Mouse (Mus musculus) ovary, postnatal 14 days (tissue): ENCODE measurements around the gene Lrrc51.
"Not testable (repeated sequence)": the region's sequence is repeated elsewhere in the genome, so short reads cannot be mapped to it uniquely, and the experiment has no call there.

Experiments used
- DNase-seq: peaks from one replicate; pipeline ENCODE4 v3.0.0; 2022; ENCODE audit warnings: low spot score

The Lrrc51 gene

DNA sequence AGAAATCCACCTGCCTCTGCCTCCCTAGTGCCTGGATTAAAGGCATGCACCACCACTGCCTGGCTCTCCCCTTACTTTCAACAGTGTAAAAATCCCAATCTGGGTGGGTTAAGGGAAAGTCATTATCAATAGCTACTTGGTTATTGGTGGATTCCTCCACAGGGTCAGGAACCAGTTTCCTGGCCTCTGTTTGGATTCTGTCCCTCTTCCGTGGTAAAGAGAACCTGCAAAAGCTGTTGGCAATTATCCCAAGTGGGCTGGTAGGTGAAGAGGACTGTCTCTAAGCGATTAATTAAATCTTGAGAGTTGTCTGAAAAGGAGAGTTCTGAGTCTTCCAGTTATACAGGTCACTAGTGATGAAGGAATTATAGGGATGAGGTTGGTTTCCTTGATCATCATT lies 4.7 kb upstream of the Lrrc51 start:
- no peak for DNase-seq

DNA sequence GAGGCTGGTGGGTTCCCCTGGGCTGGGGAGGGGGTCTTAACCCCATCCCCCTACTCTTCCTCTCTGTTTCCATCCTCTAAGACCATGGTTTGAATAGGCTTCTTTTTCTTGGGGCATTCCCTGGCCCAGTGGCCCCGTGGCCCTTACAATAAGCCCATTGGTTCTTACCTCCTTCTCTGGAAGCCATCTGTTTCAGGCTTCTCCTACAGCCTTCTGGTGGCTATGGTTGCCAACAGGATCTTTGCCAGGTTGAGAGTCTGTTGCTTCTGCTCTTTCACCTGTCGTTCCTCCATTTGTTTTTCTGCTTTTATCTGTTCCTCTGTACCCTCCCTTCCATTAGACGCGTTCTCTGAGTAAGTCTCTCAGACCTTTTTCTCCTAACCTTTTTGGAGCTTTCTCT lies 3.9 kb upstream of the Lrrc51 start:
- DNase-seq = no peak

DNA sequence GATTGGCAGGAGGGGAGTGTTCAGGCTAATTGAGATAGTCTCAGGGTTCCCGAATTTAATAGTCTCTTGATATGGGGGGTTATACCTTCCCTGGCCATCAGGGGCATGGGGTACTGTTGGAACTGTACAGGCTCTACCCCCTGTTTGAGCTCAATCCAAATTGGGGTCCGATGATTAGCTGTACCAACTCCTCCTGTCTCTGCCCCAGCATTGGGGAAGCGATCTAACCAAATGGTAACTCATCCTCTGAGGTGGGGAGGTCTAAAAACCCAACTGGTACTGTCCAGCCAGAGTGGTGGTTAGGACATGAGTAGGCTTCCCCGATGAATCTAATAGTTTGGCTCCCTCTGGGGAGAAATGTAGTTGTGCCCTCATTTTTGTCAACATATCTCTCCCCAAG lies 3.3 kb upstream of the Lrrc51 start:
- DNase-seq = no peak

- DNase-seq = no peak
Observed at GRCm38 (mm10) chr7:101935957-101936356, 2.3 kb upstream of the Lrrc51 start.

DNA sequence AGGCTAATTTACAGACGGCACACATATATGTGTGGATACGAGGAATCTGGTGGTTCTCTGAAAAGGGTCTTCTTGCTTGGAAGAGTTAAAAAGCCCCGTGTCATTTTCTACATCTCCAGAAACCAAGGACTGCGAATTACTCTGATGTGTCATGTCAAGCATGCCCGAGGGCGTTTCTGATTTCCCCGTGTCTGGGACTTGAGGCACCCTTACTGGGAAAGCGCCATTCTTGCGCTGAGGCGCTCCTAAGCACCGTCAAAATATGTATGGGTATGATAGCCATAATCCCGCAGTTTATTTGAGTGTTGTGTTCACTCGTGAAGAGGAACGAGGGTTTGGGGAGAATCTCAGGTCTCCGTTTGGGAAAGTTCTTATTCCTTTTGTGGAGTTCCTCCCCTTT lies 395 bp downstream of the Lrrc51 start:
- DNase-seq = peak; percentile 12

DNA sequence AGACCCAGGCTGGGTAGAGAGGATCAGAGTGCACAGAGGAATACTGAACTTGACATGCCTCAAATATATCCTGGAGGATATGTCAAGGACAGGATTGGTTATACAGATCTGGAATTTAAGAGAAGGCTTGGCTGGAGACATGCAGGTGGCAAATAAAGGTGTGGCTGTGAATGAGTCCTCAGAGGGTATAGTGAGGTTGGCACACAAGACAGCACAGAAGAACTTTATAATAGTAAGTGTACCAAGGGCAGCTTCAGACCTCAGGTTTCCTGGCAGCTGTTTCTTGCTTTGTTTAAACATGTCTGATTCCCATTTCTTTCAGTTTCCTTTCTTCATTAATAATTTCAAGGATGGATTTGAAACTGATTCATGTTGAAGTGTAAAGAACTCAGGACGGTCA lies 1.1 kb downstream of the Lrrc51 start:
- no peak for DNase-seq

DNA sequence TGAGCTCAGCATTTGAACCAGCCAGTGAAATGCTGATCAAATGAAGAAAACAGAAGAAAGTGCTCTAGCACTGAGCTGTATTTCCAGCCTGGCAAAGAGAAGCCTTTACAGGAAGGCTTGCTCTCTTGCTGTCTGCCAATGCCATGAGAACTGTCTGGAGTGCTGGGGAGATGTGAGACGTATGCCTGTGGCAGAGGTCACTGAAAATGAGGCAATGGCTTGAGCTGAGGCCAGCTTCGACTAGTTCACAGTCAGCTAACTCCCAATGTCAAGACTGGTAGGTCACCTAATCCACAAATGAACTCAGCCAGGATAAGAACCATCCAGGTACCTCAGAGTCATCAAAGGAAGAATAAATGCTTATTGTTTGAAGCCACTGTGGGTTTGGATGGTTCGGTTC lies 5.6 kb downstream of the Lrrc51 start:
- no peak for DNase-seq

DNA sequence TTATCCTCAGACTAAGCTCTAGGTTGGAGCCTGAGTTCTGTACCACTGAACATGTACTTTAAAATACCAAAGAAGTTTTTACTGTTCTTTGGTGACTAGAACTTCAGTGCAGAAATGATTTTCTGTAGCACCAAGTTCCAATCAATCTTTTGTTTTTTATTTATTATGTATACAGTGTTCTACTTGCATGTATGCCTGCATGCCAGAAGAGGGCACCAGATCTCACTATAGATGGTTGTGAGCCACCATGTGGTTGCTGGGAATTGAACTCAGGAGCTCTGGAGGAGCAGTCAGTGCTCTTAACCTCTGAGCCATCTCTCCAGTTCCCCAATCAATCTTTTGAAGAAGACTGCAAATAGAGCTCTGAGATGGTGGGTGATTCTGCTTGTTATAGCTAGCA lies 7.8 kb downstream of the Lrrc51 start:
- DNase-seq = not testable (repeated sequence)

- peak; percentile 42 for DNase-seq
Observed at GRCm38 (mm10) chr7:101918071-101918470, 15.6 kb downstream of the Lrrc51 start.

DNA sequence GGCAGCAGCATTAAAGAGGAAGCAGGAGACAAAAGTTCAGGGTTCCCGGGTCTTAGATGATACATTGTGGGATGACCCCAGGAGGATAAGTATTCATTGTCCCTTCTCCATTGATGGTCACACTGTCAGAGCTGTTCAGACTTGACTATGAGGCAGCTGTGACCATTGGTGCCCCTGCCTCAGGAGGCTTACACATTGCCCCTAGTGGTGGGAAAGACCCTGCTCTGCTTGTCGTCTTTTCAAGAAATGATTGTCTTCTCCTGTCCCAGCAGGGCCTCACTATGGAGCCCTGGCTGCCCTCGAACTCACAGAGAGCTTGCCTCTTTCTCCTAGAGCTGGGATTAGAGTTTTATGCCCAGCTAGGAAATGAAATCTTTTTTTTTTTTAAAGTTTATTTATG lies 21.7 kb downstream of the Lrrc51 start:
- DNase-seq = no peak

GRCm38 (mm10) chr7:101910138-101910537 lies 23.6 kb downstream of the Lrrc51 start:
- no peak for DNase-seq

GRCm38 (mm10) chr7:101908367-101908766 lies 25.3 kb downstream of the Lrrc51 start:
- DNase-seq = no peak

GRCm38 (mm10) chr7:101906696-101907095 lies 27.0 kb downstream of the Lrrc51 start:
- no peak for DNase-seq

DNA sequence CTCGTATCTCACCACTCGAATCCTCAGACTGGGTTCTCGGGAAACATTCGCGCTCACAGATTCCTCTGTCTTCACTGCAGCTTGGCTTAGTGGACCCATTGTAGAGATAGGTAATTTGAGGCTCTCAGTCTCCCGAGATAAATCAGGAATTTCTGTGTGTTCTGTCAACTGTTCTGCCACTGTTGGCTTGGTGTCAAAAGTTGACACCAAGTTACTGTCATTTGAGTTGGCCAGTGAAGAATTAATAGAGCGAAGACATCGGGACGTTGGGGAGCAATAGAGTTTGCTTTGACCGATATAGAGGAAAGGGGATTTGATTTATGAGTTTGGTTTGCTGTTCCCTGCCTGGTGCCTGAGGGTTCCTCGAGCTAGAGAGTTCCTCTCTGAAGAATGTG lies 27.4 kb downstream of the Lrrc51 start, which contains the start of gene Tomt:
TSS of gene Tomt (minus strand) at position 73 of the 395 bp plus-strand sequence.
- no peak for DNase-seq

DNA sequence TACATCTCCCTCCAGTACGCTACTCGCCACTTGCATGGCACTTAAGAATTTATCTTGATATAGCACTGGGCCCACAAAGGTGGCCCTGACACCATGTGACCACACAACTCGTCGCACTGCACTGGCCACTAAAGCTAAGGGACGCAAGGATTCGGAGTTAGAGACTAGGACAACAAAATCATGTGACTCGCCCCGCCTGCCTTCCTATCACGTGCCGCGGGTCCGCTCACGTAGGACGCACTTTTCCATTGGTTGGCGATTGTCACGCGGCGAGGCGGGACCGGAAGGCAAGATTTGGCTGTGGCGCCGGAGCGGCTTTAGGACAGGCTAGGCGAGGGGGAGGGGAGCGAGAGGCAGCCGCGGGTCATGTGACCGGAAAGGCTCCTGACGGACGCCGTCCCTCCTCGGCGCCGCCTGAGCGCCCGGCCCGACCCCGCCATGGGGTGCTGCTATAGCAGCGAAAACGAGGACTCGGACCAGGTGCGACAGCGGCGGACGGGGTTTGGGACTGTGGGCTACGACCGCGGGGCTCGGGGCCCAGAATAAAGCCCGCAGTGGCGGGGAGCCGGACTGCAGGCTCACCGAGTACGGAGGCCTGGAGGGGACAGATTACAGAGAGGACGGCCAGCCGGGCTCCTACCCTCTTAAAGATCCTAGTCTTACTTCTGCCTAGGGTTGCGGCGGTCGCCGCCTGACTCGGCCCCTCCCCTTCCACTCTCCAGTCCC lies 28.0 kb downstream of the Lrrc51 start, which contains the start of gene Lamtor1:
TSS of gene Lamtor1 (plus strand) at position 344 of the 726 bp plus-strand sequence.
- DNase-seq = peak; percentile 96

- no peak for DNase-seq
Observed at GRCm38 (mm10) chr7:101902846-101903245, 30.8 kb downstream of the Lrrc51 start.

DNA sequence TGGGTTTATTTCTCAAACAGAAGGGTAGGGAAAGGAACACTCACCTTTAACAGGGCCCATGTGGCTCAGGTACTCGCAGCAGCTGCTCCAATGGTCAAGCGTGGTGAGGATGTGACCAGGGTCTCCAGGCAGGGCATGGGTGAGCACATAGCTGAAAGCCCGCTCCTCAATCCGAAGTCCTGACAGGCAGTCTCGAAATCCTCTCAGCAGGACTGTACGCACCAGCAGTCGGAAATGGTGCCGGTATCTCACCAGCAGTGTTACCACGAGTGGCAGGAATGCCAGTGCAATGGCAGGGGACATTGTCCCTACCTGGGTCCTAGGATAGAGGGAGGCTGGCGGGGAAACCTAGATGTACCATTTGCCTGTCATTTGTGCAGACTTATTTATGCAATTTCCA lies 31.7 kb downstream of the Lrrc51 start:
- DNase-seq = no peak

- no peak for DNase-seq
Observed at GRCm38 (mm10) chr7:101900331-101901097, 33.2 kb downstream of the Lrrc51 start.

DNA sequence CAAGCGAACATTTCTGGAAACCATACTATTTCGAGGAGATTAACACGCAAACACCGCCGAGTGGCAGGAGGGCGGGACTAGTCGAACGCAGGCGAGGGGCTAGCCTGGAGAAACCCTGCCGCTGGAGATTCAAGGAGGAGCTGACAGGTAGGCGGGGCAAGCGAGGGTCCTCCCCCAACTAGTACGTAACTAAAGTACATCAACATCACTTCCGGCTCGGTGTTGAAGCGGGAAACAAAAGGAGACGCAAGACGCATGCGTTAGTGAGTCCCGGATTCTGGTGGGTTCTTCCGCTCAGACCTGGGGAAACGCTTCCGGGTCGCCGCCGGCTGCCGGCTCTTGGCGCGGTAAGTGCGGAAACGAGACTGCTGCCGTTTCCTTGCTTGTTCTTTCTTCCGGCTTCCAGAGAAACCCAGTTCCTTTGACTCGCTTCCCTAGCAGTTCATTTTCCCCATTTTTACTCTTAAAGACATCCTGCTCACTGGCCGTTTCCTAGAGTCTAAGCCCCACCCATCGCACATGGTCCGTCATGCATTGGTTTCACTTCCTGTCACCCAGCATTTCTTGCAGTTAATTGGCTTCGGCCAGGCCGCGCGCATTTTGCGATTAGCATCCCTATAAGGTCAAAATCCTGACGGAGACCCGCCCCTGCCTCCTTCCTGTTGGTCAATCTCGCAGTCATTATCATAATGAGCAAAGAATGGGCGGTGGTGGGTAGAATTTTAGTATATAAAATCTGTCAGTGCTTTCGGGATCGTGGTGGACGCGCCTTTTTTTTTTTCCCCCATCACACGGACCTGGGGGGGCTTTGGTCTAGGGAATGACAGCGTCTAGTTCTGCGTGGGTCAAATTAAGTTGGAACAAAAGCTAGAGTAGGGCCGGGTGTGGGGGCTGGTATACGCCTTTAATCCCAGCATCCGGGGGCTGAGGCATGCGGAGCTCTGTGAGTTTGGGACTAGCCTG lies 37.3 kb downstream of the Lrrc51 start:
- DNase-seq = peak; percentile 85

- DNase-seq = no peak
Observed at GRCm38 (mm10) chr7:101895695-101896094, 38.0 kb downstream of the Lrrc51 start.

DNA sequence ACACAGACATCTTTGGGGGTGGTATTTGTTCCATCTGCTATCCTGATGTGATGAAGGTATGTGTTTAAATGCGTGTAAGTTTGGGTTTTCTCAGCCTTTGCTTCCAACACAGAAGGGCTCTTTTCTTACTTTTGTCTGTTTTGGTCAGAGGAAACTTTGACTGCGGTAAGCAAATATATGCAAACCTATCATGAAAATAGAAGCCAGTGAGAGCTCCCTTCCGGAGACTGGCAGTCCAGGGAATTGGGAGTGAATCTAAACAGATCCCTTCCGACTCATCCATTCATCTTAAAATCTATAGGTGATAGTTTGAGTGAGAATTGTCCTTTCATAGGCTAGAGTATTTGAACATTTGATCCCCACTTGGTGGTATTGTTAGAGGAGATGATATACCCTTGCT lies 45.2 kb downstream of the Lrrc51 start:
- no peak for DNase-seq

DNA sequence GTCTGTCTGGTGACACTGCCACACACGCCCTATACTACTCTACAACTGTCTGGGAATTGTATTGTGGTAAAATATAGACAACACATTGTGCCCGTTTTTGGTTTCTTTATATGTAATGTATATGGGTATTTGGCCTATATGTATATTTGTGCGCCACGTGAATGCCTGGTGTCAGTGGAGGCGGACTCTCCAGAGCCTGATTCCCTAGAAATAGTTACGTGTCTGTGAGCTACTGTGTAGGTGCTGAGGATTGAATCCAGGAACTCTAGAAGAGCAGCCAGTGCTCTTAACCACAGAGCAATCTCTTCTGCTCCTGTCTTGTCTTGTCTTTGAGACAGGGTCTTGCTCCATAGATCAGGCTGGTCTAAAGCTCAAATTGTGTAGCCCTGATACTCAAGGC lies 47.4 kb downstream of the Lrrc51 start:
- DNase-seq = no peak
